Mouse (Mus musculus): Measurements from ENCODE around the gene Habp2. TPM values are rescaled to one million over a fixed set of nuclear protein-coding genes. Genes with fewer than 3 reads are reported as not detected.

The Habp2 gene
- total and polyA plus RNA-seq, 3 experiments, result 0.24 to 0.43 (median 0.35) TPM

DNA sequence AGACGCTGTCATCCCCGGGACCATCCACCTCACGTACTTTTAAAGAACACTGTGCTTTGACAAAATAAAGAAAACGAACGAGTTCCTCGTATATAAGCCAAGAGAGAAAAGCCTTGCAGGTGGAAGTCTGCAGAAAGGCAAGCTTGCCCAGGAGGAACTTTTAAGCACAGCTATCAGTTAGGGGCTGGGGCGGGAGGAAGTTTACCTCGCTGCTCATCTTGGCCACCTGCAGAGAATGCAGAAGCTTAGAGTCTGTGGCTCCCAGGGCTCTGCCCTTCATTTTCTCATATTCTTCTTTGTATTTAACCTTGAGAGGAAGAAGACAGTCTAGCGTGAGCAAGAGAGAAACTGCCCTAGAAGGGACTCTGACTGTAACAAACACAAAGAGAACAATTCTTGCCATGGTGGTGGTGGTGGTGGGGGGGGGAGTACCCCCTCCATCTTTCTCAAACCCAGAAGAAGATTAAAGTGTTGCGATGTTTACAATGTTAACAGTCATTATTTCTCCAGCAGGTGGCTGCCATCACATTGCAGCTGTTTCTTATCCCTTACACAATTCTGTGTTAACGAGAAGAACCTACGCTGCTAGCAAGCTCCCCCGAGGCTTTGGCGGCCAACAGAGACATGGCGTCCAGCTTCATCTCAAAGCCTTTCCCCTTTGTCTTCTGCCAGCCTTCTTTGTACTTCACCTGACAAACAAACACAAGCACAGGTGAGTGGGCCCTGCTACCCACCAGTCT is 77.0 kb downstream of the Habp2 start:
- DNase-seq, result no peak

DNA sequence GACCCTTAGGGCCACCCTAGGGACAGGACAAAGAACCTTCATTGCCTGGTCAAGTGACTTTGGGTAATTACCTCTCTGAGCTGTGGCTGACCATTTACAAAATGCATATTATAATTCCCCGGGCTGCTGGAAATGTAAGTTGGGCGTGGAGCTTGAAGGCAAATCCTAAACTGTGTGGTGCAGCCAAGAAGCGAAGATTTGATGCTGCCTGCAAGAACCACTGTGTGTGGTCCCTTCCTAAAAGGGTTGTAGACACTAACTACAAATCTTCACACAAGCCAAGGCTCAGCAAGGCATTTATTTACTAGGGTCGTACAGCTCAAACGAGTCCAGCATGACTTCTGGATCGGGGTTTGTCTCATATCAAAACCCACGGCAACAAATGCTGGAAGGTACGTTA is 77.6 kb downstream of the Habp2 start:
- no peak for DNase-seq

DNA sequence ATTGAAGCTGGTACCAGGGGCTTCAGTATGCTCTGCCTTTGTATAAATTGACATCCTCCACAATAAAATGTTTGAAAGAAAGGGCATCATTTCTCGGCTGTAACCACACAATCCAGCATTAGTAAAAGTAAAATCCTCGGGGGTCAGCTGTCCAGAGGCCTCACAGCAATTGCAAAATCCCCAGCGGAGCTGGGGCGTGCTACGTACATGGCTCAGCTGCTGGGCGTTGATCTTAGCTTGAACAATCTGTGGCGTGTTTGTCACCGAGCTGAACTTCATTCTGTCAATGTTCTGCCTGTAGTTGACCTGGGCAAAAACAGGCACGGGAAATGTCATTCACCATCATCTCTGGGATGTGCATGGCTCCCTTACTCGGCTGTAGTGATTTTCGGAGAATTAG is 79.2 kb downstream of the Habp2 start:
- DNase-seq, result no peak

DNA sequence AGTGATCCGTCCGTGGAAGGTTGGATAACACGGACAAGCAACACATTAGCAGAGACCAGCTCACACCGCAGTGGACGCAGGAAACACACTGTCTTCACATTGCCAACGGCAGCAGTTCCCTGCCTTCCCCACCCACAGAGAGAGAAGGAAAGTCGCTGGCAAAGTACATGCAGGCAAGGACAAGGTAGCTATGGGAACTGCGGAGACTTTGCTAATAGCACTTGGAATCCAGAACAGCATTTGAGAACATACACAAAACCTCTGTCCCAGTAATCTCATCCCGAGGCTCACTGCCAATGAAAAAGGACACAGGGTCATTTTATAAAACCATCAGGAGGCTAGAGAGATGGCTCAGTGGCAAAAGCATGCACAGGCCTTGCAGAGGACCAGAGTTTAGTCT is 79.7 kb downstream of the Habp2 start:
- no peak for DNase-seq

DNA sequence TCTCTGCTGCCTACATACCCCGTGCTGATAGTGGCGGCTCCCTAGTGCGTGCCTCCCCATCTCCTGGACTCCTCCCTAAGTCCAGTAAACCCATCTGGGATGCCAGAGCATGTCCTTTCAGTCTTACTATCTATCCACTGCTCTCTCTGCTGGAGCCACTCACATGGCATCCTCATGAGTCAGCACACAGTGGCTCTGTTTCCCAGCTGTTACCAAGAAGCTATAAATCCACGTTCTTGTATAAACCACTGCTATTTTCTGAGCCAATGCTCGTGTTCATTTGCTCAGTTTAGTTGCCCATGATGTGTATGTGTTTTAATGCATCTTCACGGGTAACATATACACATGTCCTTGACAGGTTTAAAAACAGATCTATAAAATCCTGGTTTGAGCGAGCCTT is 80.8 kb downstream of the Habp2 start:
- no peak for DNase-seq

DNA sequence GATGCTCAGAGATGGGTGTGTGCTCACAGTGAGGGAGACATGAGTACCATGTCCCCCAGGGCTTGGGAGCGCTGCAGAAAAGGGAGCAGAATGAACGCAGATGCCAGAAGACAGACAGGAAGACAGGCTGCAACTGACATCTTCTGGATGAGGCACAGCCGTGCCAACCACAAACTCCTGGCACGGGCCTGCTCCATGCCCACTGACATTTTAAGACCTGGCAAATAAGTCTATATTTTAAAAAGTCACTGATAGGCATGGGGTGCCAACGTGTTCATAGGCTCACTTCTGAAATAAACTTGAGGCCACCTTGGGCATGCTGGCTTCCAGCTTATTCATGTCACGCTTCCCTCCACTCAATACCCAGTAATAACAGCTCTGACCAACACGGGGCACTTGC is 82.0 kb downstream of the Habp2 start:
- DNase-seq, result no peak

Other genes with a start within 250 kb of the Habp2 start
- not detected for gene Nrap, start 102.9 kb downstream of the Habp2 start, total RNA-seq (2021)
- 0.02 TPM in 1 of 2 replicates, not detected in the other for gene Nrap, start 102.9 kb downstream of the Habp2 start, polyA plus RNA-seq (2012; rRNA removed)
- gene Casp7, start 110.0 kb downstream of the Habp2 start, total RNA-seq (2021), result 1 to 10 TPM; 7.3 to 7.9 TPM
- gene Casp7, start 110.0 kb downstream of the Habp2 start, polyA plus RNA-seq (2012; rRNA removed), result 3.8 and 4.2 TPM in 2 replicates
- gene Plekhs1, start 174.5 kb downstream of the Habp2 start, total RNA-seq (2021), result under 1 TPM; 0.24 to 0.37 TPM
- gene Plekhs1, start 174.5 kb downstream of the Habp2 start, polyA plus RNA-seq (2012; rRNA removed), result 0.10 TPM in 1 of 2 replicates, not detected in the other